Mouse (Mus musculus): ENCODE results near the gene Klhl23.

Klhl23 gene

GRCm38 (mm10) chr2:69829680-69830079 lies 7.9 kb downstream of the Klhl23 start:
- no peak for DNase-seq (ENCODE audit: low read depth, low spot score)

DNA sequence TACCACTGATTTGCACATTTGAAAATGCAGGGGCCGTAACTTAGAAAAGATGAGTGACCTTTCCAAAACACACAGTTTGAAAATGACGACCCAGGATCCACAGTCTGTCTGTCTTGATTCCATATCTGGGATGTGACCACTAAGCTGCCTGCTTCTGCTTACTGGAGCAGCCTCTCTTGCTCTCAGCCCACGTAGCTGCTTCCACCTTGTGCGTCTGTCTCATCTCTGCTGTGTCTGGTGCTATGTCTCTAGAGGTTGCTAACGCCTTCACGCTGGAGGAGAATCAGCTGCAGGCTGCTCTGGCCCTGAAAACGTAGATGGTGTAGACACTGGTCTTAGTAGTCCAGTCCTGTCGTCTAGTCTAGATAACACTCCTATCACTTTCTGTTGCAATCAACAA lies 8.4 kb downstream of the Klhl23 start:
- no peak for DNase-seq (ENCODE audit: low read depth, low spot score)

GRCm38 (mm10) chr2:69837244-69837967 lies 15.7 kb downstream of the Klhl23 start:
- no peak for DNase-seq (ENCODE audit: low read depth, low spot score)

- no peak for DNase-seq (ENCODE audit: low read depth, low spot score)
Measured at GRCm38 (mm10) chr2:69837996-69838395, 16.3 kb downstream of the Klhl23 start.

- DNase-seq (ENCODE audit: low read depth, low spot score) = no peak
Measured at GRCm38 (mm10) chr2:69838707-69839106, 17.0 kb downstream of the Klhl23 start.

DNA sequence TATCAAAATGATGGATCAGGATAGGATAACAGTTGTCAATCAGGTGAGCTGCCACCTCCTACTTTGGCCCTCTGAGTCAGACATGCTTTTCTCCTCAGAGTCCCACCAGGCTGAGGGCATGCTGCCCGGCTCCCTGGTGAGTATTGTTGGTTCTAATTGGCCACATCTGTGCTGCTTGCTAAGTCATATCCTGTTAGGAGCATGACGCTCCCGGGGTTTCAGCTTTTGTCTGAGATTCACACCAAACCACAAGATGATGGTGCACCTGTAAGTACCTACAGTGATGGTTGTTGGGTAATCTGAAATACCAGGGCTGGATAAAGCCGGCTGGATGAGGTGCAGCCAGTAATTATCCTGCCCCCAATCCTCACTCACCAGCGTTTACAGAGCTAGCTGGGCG lies 18.5 kb downstream of the Klhl23 start:
- DNase-seq (ENCODE audit: low read depth, low spot score) = no peak

- DNase-seq (ENCODE audit: low read depth, low spot score) = no peak
Measured at GRCm38 (mm10) chr2:69849215-69849614, 27.5 kb downstream of the Klhl23 start.

- no peak for DNase-seq (ENCODE audit: low read depth, low spot score)
Measured at GRCm38 (mm10) chr2:69851427-69852058, 29.8 kb downstream of the Klhl23 start.

DNA sequence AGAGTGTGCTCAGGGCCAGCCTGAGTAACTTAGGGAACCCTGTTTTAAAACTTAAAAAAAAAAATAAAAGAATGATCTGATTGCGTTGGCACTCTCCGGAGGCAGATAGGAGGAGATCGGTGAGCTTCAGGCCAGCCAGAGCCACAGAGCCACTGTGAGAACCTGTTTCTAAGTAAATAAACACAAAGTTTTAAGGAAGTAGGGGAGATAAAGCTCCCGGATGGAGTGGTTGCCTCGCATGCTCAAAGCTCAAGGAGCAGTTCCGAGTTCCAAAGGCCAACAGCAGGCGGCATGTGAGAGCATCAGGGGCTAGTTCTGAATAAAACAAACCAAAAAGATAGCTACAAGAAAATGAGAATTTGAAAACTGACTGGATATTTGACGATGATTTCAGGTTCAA lies 34.6 kb downstream of the Klhl23 start:
- no peak for DNase-seq (ENCODE audit: low read depth, low spot score)

DNA sequence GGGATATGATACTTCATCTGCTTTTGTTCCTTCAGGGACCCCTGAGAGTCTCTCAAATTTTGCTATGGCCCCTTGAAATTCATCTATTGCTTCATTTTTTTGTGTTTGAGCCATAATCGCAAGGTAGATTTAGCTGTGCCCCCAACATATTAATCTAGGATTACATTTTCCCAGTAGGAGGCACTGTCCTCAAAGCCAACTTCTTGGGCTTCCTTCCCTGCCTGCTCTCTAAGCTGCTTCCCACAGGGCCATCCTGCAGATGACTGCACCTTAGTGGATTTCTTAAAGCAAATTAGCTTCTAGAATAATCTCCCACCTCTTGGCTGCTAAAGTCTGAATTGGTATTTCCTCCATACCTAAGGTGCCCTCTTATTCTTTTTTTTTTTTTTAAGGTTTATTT lies 36.1 kb downstream of the Klhl23 start:
- no peak for DNase-seq (ENCODE audit: low read depth, low spot score)

DNA sequence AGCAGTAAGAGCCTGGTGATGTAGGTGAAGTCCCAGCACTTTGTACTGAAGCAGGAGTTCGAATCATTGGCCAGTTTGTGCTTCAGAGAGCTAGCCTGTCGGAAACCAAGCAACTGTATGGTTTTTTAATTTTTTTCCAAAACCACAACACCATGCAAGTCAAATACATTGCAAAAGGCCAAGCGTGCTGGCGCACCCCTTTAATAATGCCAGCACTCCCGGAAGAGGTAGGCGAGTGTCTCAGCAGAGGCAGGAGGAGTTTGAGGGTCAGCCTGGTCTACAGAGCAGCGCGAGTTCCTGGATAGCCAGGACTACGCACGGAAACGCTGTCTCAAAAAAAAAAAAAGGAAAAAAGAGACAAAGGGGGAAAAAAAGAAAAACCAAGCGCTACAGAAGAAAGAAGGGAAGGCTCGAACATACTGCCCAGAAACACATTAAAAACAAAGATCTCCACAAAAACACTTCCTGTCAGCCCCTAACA lies 39.3 kb downstream of the Klhl23 start:
- DNase-seq (ENCODE audit: low read depth, low spot score) = no peak

DNA sequence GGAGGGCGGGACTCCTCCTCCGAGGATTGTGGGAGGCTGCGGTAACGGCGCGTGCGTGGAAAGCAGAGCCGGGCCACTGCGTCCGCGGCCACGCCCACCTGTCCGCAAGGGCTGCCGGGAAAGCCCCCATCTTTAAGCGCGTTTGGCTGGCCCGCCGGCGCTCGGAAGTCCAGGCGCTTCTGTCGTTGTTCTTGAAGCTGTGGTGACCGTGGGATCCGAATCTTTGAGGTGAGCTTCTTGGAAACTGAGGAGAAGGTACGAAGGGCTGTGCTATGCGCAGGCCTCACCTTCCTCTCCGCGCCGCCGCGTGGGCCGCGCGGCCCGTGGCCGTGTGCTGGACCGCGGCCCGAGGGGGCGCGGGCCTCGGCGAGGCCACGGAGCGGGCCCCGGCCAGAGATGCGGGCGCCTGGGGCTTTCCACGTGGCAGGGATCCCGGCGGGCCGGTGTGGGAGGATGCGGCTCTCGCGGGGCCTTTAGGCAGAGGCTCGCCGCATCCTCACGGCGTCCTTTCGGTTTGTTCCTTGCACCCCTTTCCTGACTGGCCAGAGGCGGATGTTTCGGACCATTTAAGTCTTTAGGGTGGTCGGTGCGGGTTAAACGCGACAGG lies 39.8 kb downstream of the Klhl23 start, which contains the start of gene Ssb:
Gene Ssb, plus strand, starts transcription at position 78 of the 607 bp plus-strand sequence.
- peak; percentile 76 for DNase-seq (ENCODE audit: low read depth, low spot score)

- DNase-seq (ENCODE audit: low read depth, low spot score) = no peak
Measured at GRCm38 (mm10) chr2:69862117-69862657, 40.4 kb downstream of the Klhl23 start.

- no peak for DNase-seq (ENCODE audit: low read depth, low spot score)
Measured at GRCm38 (mm10) chr2:69883990-69884391, 62.2 kb downstream of the Klhl23 start.

DNA sequence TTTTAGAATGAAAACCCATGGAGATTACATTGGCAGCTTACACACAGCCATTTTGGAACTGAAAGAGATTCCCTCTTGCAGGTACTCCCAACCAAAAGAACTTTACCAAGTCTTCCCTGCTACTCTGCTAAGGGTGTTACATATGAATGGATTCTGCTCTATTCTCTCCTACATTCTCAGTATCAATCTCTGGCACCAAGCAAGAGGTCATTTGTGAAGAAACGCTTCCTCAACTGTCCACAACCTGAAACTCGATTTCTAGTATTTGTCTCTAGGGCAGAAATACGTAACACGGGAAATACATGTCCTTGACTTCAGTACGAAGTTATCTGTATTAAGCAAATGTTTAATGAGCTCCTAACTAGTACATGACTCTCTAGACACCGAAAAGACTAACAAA lies 62.8 kb downstream of the Klhl23 start:
- no peak for DNase-seq (ENCODE audit: low read depth, low spot score)

DNA sequence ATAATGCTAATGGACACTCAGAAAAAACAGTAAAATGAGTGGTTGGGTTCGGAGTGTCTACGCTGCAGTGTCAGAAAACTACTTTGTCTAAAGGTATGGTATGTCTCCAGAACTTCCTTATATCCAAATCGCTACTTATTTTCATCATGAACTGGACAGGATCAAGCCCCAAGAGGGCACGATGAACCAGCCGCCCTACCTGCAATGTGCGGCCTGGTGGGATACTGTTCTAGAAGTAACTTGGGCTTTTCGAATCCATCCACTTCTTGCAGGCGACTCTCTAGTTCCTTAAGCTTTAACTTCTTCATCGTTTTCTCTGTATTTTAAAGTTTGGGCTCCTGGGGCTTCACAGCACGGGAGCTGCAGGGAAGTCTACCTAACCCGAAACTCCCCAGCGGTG lies 63.3 kb downstream of the Klhl23 start:
- DNase-seq (ENCODE audit: low read depth, low spot score) = no peak

DNA sequence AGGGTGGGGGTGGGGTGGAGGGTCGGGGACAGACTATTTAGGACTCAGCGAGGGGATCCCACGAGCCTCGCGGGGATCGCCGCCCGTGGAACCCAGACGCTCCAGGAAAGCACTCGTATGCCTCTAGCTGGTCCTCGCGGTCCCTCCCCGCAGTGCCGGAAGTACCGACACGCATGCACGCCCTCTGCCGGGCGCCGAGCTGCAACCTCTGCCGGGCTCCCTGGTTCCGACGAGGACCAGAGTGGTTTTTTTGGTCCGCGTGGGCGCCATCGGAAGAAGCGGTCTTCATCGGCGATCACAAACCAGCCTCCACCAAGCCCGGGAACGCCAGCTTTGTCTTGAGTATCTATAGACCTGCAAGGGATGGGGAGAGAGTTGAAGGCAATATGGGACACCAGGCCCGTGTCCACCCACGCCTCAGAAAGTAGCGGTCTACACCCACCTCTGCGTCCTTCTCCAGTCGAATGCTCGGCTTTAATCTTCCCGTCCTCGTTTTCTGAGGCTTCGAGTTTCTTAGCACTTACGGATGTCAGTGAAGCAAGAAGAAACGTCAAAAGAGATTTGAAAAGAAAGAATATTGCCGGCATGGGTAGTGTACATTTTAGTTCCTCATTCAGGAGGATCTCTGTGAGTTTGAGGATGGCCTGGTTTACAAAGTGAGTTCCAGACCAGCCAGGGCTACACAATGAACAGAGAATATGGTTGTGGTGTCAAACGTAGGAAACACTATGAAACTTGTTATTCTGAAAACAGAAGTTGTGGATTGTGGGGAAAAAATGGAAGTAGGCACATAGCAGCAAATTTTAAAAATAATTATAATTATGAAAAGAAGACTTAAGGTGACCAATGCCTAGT lies 63.9 kb downstream of the Klhl23 start, which contains the start of gene Mettl5:
Gene Mettl5, minus strand, starts transcription at position 165 of the 855 bp plus-strand sequence.
- DNase-seq (ENCODE audit: low read depth, low spot score) = peak; percentile 74

Measured in WW6 (cell line).